Mouse (Mus musculus) left cerebral cortex, adult 9 months (tissue): ENCODE results near the gene Foxa3.
A peak's percentile ranks its signal among the peaks of the same experiment; 100 is the strongest.

ENCODE experiments used
- DNase-seq, 2 experiments: peaks; one replicate each; pipeline ENCODE4 v3.0.0; 2022; ENCODE audit warnings: low spot score in 2 of 2

The Foxa3 gene

GRCm38 (mm10) chr7:19000421-19000820 is 22.9 kb downstream of the Foxa3 start:
- DNase-seq, result no peak

DNA sequence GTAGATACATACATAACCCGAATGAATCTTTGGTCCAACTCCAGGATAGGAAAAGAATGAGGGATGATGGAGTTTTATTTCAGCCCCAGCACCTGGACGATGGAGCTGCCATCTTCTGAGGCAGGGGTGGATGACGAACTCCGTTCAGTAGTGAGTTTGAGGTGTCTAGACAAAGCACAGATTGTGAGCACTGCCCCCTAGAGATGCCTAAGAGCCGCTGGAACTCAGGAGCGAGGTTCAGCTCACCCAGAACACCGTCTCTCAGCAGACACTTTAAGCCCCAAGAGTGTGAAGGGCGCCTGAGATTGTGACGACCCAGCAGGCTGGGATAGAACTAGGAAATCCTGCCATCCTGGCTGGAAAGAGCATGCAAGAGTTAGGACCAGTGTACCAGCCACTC is 24.5 kb downstream of the Foxa3 start:
- DNase-seq, result no peak

- DNase-seq, result no peak
These were observed 30.3 kb downstream of the Foxa3 start for GRCm38 (mm10) chr7:18993036-18993435.

GRCm38 (mm10) chr7:18992294-18992675 is 31.1 kb downstream of the Foxa3 start:
- DNase-seq, result no peak

DNA sequence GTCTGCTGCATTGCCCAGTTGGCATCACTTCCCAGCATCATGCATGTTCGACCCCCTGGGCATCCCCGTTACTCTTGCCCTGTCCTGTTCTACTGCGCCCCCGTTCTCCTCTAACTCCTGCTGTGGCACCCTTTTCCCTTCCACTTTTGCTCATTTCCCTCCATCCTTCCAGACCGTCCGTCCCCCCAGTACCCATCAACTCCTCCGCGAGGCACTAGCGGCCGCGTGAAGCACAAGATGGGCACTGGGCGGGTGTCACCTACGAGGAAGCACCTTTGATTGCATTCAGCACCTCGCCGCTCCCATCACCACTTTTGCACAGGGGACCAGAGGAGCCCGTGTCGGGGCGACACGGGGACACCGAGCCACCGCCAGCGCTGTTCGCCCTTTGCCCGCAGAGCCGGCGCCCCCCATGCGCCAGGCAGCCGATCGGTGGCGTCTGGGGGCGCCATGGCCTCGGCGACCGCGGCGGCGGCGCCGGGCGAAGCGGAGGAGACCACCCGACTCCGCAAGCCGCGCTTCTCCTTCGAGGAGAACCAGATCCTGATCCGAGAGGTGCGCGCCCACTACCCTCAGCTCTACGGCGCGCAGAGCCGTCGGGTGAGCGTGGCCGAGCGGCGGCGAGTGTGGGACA is 31.6 kb downstream of the Foxa3 start:
- DNase-seq, result no peak

DNA sequence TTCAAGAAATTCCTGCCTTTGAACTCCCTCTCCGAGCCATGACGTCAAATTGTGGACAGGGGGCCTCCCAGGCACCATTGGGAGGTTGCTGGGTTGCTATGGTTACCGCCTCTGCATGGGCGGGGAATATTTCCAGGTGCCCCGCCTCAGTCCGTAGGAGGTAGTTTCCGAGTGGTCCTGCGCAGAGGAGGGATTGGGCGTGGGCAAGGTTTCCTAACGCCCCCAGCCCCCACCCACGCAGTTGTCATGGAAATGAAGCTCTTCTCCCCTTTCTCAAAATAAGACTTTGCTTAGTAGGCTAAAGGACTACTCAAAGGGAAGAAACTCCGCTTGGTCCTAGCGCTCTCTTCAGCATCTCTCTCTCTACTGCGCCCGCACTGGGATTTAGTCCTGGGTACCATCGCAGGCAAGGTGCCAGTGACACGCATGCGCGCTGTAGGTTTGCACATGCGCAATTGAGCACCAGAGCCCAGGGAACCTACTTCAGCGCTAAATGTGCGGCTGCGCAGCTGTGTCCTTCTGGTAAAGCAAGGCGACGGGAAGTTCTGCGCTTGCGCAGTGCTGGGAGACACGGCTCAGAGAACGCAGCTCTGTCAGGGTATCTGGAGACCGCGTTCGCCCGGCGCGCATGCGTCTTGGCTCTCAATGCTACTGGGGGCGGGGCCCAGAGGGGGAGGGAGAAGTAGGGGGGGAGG is 32.6 kb downstream of the Foxa3 start, which contains the start of gene Mypop:
Gene Mypop, plus strand, starts transcription at position 645 of the 695 bp plus-strand sequence.
- peak; percentile 100 for DNase-seq

DNA sequence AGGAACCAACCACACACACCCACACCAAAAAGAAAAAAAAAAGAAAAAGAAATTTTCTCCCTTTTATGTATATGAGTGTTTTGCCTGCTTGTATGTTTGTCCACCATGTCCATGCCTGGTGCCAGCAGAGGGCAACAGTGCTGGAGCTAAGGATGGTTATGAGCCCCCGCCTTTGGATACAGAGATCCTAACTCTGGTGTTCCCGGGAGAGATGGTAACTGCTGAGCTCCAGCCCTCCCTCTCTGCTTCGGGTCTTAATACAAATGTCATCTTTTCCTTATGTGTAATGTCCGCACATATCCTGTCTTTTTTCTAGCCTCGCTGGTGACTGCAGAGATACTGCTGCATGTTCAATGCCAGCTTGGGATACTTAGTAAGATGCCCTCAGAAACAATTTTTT is 33.3 kb downstream of the Foxa3 start:
- peak in 1 of 2 experiments; percentile 40 for DNase-seq

GRCm38 (mm10) chr7:18988780-18989179 is 34.6 kb downstream of the Foxa3 start:
- no peak for DNase-seq

- no peak for DNase-seq
These were observed 35.6 kb downstream of the Foxa3 start for GRCm38 (mm10) chr7:18987747-18988146.

DNA sequence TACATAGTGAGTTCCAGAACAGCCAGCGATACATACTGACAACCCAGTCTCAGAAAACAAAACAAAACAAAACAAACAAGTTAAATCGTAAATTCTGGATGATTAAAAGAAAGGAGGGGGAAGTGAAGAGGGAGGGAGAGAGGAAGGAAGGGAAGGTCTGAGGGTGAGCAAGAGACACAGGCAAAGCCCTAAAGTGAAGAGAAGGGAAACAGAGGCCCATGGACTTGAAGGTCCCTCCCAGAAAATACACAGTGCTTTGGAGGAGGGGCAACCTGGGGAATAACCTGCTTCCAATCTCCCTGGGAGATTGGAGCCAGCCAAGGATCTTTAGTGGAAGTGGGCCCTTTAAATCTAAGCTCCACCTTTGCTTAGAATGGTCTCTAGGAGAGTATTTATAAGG is 36.2 kb downstream of the Foxa3 start, which contains the start of gene Nanos2:
Gene Nanos2, plus strand, starts transcription at position 301 of the 400 bp plus-strand sequence.
- DNase-seq, result no peak

GRCm38 (mm10) chr7:18986503-18986902 is 36.8 kb downstream of the Foxa3 start:
- no peak for DNase-seq

- DNase-seq, result no peak
These were observed 45.0 kb downstream of the Foxa3 start for GRCm38 (mm10) chr7:18978381-18978780.

GRCm38 (mm10) chr7:18970956-18971355 is 52.4 kb downstream of the Foxa3 start:
- DNase-seq, result no peak

- DNase-seq, result no peak
These were observed 55.7 kb downstream of the Foxa3 start for GRCm38 (mm10) chr7:18967603-18968002.

- DNase-seq, result no peak
These were observed 58.0 kb downstream of the Foxa3 start for GRCm38 (mm10) chr7:18965312-18965711.

GRCm38 (mm10) chr7:18963294-18963843 is 60.0 kb downstream of the Foxa3 start:
- no peak for DNase-seq
